Mouse (Mus musculus): ENCODE data around the gene Ints11.

DNA sequence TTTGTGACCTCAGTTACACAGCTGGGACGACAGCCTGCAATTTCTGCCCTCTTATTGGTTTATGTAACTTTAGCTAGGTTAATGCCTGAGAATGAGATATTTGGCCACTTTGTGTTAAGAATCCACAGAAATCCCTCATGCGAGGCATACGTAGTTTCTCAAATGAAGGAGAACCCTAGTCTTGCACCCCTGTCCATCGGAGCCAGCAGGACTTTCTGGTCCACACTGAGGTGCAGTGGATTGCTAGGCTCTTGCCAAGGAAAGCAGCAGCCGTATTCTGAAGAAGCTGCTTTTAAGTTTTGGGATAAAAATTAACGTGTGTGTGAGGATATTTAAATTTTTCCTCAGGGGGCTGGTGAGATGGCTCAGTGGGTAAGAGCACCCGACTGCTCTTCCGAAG, 38.8 kb upstream of the Ints11 start:
- TF ChIP-seq CTCF (IDR thresholded peaks at IDR 0.05; ENCODE audit: low read depth, low read length), result no peak
- TF ChIP-seq POLR2A (IDR thresholded peaks at IDR 0.05; ENCODE audit: borderline replicate concordance, low read depth, low read length), result no peak
